Mouse (Mus musculus) ES-CJ7 (cell line): Measurements from ENCODE around the gene Gp1bb.

Experiments
- DNase-seq: peaks from one replicate; pipeline ENCODE4 v3.0.0; 2011; ENCODE audit warnings: low read depth, low spot score

Gp1bb gene

DNA sequence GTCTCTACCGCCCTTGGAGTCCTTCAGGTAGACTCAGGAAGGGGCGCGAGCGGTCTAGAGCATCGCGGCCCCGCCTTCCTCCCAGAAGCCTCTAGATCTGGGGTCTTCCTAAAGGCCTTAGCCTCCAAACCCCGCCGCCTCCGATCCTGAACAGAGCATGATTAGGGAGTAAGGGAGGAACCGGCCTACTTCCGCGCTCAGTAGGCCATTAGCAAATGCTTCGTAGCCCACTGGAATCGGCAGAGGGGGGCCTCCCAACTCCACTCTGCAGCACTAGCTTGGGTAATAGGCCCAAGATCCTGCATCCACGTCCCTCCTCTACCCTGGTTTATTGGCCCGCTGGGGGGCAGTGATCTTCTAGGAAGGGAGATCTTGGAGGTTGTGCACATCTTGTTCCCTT is at the start of gene Gp1bb:
Gp1bb (minus strand) TSS at position 385 of the 400 bp plus-strand sequence.
- DNase-seq = no peak

DNA sequence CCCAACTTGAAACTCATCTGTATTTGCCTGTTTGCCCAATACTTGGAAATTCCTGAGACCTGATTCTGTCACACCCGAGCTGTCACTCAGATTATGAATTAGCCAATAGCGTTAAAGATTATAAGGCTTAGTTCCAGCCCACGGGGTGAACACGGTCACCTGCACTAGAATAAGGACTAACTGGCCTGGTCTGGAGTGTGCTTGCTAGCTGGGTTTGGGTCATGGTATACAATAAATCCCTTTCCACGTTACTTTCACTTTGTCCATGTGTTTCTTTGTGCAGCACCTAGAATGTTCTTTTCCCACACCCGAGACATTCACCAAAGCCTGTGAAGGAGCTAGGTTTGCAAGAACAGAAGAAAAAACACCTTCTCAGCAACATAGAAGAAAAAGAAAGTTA is 47.7 kb upstream of the Gp1bb start:
- no peak for DNase-seq

DNA sequence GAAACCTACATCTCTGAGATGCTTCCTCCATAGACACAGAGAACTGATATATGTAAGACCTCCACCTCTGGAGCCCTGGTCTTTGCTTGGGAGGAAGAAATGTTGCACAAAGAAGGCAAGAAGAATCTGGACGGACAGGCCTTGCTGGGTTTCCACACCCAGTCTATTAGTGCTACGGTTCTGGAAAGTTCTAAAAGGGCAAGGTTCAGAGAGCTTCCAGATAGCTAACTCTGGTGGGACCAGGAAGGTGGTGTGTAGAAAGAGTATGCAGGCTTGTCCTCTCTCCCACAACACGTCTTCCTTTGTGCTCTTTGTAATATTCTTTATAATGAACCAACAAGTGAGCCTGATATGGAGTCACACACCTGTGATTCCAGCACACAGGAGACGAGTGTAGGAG is 36.4 kb upstream of the Gp1bb start:
- no peak for DNase-seq

DNA sequence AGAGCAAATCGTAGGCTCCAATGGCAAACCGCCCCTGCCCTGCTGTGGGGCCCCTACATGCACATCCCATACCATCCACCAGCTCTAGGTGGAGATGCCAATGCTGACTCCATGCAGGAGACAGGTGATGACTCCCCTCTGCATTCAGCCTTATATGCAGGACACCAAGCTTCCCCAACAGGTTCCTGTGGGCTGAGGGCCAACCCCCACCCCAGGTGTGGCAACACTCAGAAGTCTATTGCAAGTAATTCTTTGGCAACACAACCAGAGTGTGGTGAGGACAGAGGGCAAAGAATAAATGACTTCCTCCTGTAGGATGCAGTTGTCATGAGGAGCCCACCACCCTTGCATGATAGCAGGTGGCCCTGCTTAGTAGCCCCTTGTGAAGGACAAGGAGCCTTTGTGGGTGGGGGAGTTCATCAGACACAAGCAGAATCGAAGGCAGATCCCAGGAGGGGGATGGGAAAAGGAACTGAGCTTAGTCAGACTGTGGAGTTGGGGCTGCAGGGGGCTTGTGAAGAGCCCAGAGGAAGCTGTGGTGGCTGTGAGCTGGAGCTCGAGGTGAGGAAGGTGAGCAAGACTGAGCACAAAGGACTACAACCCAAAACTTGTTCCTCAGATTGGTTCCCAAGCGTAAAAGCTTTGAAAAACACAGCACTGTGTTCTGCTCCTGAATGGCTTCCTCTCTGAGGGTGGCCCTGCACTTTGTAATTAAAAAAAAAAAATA is 33.3 kb upstream of the Gp1bb start:
- no peak for DNase-seq

DNA sequence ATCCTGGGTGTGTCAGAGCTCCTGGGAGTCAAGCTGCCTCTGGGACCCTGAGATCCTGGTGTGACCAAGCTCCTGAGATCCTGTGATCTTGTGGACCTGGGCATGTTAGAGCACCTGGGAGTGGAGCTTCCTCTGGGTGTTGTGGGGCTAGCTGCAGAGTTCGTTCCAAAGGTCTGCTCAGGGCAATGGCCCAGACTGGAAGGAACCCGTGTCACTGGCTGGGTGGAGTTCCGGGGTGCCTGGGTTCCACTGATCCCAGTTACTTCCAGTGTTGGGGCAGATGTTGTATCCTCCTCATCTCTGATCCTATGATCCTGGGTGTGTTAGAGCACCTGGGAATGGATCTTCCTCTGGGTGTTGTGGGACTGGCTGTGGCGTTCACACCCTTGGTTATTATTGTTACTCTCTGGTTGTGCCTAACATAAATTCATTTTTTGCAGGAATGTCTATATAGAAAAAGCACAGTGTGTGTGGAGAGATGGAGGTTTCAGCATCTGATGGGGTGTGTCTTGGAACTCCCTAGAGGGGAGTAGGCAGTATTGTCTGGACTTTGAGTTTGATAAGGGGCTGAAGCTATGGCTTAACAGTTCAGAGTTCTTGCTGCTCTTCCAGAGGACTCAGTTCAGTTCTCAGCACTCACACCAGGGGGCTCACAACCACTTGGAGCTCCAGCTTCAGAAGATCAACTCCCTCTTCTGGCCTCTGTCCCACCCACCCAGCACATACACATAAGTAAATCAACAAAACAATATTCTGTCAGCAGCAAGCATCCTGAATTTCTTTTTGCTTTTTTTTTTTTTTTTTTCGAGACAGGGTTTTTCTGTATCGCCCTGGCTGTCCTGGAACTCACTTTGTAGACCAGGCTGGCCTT is 31.3 kb upstream of the Gp1bb start:
- DNase-seq = peak; percentile 63

DNA sequence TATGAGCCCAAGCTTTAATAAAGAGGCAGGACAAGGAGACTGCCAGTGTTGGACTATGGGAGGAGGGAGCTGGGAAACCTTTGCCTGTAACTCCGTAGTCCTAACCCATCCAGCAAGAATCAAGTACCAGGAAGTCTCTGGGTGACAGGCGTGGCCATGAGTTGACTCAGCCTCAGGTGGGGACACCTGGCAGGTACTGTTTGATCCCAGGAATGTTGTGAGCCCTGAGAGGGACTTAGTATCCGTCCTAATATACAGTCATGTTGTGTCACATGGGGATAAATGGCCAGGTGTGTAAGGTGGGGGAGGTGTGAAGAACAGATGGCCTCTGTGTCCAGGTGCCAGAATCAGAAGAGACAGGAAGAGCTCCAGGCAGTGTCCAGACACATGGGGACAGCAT is 26.9 kb upstream of the Gp1bb start:
- DNase-seq = no peak

DNA sequence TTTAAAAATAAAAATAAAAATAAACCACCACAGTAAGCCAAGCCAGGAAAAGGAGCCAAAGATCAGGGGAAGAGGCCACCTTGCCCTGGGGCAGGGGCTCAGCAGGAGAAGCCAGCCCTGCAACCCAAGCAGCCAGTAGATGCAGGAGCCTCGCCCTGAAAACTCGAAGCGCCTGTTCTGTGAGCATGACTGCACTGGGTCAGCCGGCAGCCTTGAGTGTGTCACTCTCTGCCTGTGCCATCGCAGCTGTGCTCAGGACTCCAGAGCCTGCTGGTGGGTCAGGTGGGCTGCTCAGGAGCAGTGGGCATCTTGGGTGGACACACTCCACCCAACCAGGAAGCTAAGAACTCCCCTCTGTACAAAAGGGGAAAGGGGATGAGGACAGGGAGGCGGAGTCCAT is 23.1 kb upstream of the Gp1bb start:
- DNase-seq = no peak

DNA sequence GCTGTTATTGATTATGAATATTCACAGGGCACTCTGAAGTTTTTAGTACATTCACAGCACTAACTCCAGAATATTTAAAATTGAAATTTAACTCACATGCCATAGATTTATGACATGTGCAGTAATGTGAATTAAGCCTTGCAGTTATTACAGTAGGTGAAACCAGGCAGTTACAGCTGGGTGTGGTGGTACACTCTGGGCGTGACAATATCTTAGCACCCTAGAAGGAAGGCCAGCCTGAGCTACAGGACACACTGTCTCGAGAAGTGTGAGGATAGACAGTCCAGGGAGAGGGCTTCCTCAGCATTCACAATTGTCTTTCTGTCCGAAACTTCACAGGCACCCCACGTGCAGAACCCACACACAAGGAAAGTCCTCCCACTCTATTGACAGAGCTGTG is 22.3 kb upstream of the Gp1bb start:
- DNase-seq = no peak

DNA sequence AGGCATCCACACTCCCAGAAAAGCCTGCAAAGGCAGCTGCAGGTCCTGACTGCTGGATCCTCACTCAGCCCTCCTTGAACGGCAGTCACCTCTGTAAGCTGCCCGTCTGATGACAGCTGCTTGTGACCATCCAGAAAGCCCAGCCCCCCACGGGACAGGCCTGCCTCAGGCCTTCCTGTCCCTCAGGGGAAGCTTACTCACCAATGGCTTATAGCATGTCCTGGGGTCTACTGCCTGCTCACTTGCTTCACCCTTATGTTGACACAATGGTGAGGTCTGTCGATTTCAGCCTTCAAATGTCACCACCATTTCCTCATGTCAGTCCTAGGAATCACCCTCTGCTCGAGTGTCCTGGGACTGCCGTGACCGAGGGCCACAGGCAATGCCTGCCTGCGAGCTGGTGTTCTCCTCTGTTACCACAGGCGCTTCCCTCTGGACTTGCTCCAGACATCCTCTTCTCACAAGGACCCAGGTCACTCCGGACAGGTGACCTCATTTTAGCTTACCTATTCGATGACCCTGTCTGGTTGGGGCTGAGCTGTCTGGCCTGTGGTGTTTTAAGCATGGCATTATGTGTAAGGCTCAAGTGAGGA is 21.3 kb upstream of the Gp1bb start:
- DNase-seq = no peak

DNA sequence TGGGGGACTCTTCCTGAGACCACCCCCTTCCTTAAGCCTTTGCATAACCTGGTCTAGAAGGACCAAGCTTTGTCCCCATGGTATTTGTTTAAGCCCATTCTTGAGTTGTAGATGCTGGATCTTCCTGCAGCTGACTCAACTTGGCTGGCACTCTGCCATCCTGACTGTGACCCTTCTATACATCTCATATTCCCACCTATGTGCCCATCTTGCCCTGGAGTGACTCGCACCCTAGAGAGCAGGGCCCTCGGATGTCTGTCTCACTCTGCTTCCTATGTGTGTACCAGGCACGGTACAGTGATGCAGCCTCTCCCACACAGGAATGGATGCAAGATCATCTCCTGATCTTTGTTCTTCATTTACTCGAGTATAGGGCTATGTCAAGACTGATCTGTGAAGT is 20.7 kb upstream of the Gp1bb start:
- no peak for DNase-seq

DNA sequence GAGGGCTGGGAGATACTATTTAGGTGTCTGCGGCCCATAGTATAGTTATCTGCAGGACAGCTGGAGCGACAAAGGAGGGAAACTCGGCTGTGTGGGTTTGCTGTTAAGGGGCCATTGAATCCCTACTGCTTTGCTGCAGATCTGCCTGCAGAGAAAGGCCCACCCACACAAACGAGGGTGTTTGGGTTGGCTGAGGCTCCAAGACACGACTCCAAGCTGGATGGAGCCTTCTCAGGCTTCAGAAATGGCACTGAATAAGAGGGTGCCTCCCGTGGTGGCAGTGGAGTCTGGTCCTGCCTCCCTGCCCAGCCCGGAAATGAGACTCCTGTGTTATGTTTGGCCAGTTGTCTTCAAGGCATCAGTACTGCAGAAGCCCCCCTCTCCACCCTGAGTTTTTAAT is 20.1 kb upstream of the Gp1bb start:
- no peak for DNase-seq

DNA sequence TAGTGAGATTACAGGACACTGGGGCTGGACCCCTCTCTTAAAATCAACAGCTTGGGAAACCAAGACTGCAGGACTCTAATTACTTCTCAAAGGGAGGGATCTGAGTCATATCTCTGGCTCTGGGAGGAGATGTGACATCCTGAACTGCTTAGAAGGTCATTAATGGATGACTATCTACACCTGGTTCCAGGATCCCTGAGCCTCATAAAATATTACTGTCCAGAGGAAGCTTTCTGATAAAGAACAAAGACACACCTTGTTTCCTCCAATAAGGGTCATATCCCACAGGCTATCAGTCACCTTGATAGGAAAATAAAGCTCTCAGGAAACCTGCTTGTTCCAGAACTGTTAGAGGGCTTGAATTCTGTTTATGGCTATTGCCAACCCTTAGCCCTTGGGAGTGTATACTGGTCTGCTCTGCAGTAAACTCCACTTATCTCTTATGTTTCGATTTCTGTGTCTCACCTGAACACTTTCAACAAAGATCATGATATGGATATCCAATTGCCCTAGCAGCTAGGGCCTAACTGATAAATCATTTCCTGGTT is 17.3 kb upstream of the Gp1bb start:
- DNase-seq = no peak

DNA sequence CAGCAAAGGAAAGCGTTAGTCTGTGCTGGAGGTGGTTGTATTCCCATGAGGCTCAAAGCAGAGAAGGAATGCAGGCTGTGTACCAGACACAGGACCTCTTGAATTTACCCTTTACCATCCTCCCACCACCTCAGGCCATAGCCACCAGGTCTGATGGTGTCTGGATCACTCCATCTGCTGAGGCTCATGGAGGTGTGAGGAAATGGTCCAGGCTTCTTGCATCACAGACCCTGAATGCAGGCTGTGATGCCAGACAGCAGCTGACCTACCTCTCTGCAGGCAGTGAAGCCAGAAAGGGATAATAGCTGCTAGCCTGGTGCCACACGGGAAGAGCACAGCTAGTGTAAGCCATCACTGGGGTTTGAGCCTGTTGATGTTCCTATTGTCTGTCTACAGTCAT is 16.2 kb upstream of the Gp1bb start:
- no peak for DNase-seq

DNA sequence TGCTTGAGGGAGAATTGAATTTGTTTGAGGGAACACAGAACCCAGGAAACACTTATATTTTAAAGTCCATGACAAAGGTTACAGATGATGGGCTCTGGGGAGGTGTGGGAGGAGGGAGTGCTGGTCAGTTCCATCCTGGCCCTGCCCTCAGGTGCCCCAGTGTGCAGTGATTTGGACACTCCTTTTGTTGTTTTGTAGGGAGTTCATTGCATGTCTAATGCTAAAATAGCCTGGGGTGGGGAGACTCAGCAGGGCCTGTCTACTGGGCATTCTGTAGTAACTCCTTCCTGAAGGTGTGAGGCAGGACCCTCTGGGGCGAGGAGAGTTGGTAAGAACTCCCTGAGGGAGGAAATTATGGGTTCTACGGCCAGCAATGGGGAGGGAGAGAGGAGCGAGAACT is 14.6 kb upstream of the Gp1bb start:
- DNase-seq = no peak

DNA sequence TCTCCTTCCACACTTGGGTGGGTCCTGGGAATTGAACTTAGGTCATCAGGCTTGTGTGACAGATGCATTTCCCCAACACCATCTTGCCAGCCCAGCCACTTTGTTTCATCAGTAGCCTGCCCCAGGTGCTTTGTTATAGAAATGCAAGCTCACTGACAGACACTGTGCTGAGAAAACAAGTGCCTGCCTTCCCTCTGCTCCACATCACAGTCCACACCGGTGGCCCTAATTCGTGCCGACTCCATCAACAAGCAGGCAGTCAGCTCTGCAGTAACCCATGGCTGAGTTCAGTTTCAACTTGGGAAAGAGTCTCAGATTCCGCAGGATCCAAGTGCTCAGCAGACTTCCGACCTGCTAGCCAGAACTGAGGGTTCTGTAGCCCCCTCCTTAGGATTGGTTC is 14.2 kb upstream of the Gp1bb start:
- no peak for DNase-seq

DNA sequence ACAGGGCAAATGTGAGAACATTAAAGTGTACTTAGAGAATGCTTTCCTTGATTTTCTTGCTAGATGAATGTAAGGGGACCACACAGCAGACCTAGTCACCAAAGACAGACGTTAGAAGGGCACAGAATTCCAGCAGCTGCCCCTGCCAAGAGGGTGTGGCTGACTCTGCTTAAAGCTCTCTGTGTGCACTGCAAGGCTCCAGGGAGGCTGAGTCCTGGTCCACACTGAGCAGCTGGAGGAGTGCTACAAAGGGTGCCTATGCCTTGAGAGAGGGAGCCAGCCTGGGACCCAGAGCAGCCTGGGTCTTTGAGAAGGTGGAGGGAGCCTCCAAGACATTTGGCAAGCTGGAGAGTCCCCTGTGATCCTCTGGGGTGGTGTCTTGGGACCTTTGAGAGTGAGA is 11.1 kb upstream of the Gp1bb start:
- no peak for DNase-seq

DNA sequence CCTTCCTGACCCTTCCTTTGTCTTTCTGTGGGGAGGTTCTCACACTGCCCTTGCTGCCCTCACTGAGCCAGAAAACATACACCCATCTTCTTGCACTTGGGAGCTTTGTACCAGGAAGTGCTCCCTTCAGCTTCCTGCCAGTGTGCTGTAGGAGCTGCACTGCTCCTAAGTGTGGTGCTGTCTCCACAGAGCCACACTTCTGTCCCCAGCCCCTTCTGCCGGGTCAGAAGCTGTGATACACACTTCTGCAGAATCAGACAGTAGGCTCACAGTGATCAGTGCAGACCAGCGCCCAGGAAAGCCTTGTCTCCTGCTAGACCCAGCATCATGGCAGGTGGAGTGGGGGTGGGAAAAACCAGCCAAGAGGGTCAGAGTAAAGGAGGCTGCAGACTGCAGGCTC is 10.6 kb upstream of the Gp1bb start:
- DNase-seq = no peak

DNA sequence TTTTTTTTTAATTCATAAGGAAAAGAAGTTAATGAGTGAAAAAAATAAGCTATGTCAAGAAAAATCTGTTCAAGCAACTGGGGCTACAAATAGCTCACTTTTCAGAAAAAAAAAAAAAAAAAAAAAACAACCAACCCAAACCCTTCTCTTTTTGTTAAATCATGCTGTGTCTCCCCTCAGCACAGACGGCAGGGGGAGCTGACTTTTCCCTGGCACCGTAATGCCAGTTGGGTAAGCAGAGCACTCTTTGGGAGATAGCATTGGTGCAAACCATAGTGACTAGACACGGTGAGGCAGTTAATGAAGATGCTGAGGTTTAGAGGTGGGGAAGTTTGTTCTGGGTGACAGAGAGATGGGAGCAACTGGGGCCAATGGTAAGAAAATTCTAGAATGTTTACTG is 9.9 kb upstream of the Gp1bb start:
- DNase-seq = no peak

DNA sequence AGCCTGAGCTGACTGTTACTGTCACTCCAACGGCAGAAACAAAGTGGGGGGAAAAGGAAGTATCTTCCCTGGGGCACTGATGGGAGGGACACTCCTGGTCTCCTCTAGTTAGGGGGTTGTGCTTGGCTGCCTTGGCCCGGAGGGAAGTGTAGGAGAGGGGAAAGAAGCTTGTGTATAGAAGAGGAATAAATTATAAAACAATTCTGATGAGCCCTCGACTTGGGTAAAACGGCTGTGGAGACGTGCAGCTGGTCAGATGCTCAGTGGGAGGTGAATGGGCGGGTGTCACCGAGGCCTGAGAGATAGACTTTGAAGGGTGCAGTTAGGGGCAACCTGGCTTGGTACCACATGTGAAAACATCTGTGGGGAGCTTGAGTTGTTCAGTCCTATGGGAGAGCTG is 8.9 kb upstream of the Gp1bb start:
- no peak for DNase-seq

DNA sequence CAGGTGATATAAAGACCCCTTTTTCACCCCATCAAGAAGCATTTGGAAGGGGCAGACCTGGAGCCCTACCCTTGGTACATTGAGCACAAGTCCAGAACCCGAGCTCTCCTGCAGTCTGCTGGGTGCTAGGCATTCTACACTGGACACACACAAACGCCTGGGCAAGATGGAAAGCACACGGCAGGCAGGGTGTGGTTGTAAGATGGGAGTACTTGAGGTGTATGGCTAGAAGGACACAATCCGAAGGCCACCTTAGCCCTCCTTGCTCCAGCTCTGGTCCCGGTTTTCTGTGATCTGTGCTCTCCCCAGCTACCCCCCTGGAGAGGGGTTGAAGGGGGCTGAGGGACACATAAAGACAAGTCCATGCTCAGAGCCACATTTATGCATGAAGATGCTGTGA is 8.1 kb upstream of the Gp1bb start:
- DNase-seq = no peak

DNA sequence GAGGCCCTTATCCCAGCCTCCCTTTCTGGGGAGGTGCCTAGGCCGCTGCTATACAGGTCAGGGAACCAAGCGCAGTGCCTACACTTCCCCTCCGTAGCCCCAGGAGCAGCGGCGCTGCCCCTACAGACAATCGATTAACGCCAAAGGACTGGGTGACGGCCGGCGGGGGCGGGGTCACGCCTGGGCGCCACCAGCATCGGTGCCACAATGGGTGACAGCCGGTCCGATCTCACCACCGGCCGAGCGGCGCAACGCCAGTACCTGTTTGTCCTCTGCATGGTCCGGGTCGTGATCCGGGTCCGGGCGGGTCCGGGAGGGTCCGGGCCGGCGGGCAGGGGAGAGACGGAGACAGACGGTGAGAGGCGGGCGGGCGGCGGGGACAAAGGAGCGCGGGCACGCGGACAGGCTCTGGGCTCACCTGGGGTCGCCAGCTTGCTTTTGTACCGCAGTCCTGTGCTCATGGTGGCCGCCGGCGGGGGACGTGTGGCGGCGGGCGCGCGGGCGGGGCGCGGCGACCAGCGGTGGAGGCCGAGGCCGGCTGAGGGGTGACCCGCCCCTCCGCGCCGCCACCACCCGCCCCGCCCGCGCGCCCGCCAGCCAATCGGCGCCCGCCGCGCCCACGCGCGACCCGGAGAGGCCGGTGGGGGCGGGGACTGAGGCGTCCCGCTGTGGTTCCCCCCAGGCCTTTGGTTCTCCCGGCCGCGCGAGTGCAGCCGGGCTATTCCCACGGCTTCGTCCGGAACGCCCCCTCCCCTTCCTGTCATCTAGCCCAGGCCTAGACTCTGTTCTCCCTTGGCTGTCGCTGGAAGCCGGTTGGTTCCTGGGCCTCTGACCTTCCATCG is 7.4 kb upstream of the Gp1bb start, which contains the start of gene Sept5:
Sept5 (minus strand) TSS at position 565 of the 842 bp plus-strand sequence.
- no peak for DNase-seq

DNA sequence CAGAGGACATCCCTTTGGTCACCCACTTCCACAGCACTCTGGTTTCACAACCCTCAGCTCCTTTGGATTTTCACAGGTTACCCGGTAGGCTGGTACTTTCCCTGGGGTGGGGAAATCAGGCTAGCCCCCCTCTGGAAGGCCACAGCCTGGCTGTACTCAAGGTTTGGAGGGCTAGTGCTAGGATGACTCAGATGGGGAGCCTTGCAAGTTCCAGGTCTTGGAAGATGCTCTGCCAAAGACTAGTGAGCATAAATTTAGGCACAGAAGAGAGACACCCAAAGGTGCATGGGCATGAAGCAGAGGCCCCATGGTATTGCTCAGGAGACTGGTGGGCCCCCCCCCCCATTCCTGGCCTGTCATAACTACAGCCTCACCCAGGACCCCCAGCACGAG is 6.7 kb upstream of the Gp1bb start:
- DNase-seq = no peak
